Mouse (Mus musculus) stomach, postnatal 0 days (tissue): ENCODE measurements at regions not wholly inside any gene's neighbourhood (a gene's known extent, or its start where the extent isn't known, plus 50 kb on each side); places are given as distances from the start of the nearest gene placed in this dataset.

Experiments
- ATAC-seq: fragments of 200-750 bp; cut with Nextera tagmentation; 2 replicates; pipeline ENCODE4 v1.8.0; 2017; ENCODE audit not compliant: low FRiP score, low TSS enrichment
- DNase-seq: peaks from one replicate; pipeline ENCODE4 v3.0.0-alpha.2; 2016; ENCODE audit warnings: low spot score
- H3K27ac ChIP-seq: fragments of 300-500 bp; sonication (generic); replicated peaks from 2 replicates; pipeline ENCODE4 v1.5.1; 2014; ENCODE audit warnings: mild to moderate bottlenecking, control low read depth
- H3K27me3 ChIP-seq: fragments of 300-500 bp; sonication (generic); 2 replicates; pipeline ENCODE4 v1.6.1; 2014; ENCODE audit warnings: low read length; ENCODE audit not compliant: control insufficient read depth, insufficient read depth
- H3K36me3 ChIP-seq: fragments of 300-500 bp; sonication (generic); 2 replicates; pipeline ENCODE4 v1.6.1; 2014; ENCODE audit warnings: low read length, mixed read lengths; ENCODE audit not compliant: control insufficient read depth, insufficient read depth
- H3K4me1 ChIP-seq: fragments of 300-500 bp; sonication (generic); replicated peaks from 2 replicates; pipeline ENCODE4 v1.6.1; 2014; ENCODE audit warnings: antibody characterized with exemption; ENCODE audit not compliant: control insufficient read depth, insufficient read depth
- H3K4me2 ChIP-seq: fragments of 300-500 bp; sonication (generic); replicated peaks from 2 replicates; pipeline ENCODE4 v1.6.1; 2014; ENCODE audit warnings: low read depth, mild to moderate bottlenecking, control low read depth, moderate library complexity
- H3K4me3 ChIP-seq: fragments of 300-500 bp; sonication (generic); 2 replicates; pipeline ENCODE4 v1.5.1; 2014; ENCODE audit warnings: low read depth, low read length, control low read depth
- H3K9ac ChIP-seq: fragments of 300-500 bp; sonication (generic); 2 replicates; pipeline ENCODE4 v1.6.1; 2014; ENCODE audit warnings: mild to moderate bottlenecking, low read length, control low read depth, mixed read lengths
- H3K9me3 ChIP-seq: fragments of 300-500 bp; sonication (generic); 2 replicates; pipeline ENCODE4 v1.6.1; 2016; ENCODE audit warnings: low read length; ENCODE audit not compliant: control insufficient read depth
- CTCF ChIP-seq: IDR thresholded peaks from 2 replicates; pipeline ENCODE4 v1.5.1; 2016; ENCODE audit warnings: antibody characterized with exemption, low read depth, mild to moderate bottlenecking, moderate library complexity
- EP300 ChIP-seq: optimal IDR thresholded peaks from 2 replicates; pipeline ENCODE3; 2016; ENCODE audit warnings: antibody characterized with exemption
- WGBS: fragments of 180-500 bp; shearing (Covaris S2); extraction: QIAGEN DNeasy Blood & Tissue Kit; methylation state at CpG from one replicate; pipeline ENCODE4 v1.1.7; 2014; 5-methylcytosine and 5-hydroxymethylcytosine counted together

DNA sequence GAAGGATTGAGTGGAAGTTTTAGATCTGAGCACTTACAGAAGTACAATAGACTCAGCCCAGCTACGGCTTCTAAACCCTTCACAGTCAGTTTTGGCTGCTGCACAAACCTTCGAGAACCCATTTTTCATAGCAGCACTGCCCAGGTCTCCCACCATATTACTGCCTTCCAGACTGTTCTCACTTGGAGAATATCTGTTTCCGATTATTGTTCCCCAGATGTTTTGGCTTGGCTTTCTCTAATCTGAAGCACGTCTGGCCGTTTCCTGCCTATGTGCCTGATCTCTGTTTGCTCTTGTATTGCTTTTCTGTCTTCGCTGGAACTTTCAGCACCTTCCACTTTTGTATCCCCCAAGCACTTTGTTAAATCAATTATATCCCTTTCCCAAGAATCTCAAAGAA lies 368.0 kb downstream of the Mllt3 start:
- H3K27ac ChIP-seq = no peak overlapping the region
- H3K9me3 ChIP-seq = no peaks in the 10 kb centered on the region
- no peak overlapping the region for H3K4me3 ChIP-seq
- H3K4me1 ChIP-seq = no peaks in the 10 kb centered on the region
- no peaks in the 10 kb centered on the region for H3K27me3 ChIP-seq
- no peak overlapping the region for H3K9ac ChIP-seq
- WGBS = 58% methylated on average over 6 of the region's 6 CpGs
- H3K36me3 ChIP-seq = no peaks in the 10 kb centered on the region
- TF ChIP-seq CTCF (no peak), EP300 (no peak)
- ATAC-seq (no peak), DNase-seq (no peak)
- no peak overlapping the region for H3K4me2 ChIP-seq

DNA sequence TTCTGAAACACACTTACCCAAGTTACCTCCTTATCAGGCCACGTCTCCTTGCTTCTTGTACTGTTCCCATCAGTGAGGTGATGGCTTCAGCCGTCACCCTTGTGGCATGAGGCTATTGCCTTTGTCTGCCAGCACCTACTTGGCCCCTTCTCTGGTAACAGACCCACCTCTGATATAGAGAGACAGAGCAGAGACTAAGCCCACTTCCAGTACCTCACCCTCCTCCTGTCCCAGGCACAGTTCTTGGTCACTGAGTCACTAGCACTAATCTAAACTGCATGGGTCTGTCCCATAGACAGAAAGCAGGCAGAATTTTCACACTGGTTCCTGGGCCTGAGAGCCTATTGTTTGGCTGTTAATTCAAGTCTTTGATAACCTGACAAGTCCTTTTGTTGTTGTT lies 370.3 kb downstream of the Mllt3 start:
- 94% methylated on average over 2 of the region's 2 CpGs for WGBS
- Histone ChIP-seq H3K4me1 (no peaks in the 10 kb centered on the region; the same call in 1 of the 2 replicates), H3K9ac (no peak overlapping the region), H3K27me3 (no peaks in the 10 kb centered on the region), H3K9me3 (no peaks in the 10 kb centered on the region), H3K4me3 (no peak overlapping the region), H3K36me3 (no peaks in the 10 kb centered on the region), H3K27ac (no peak overlapping the region), H3K4me2 (no peak overlapping the region)
- DNase-seq (no peak), ATAC-seq (no peak)
- no peak for TF ChIP-seq CTCF

DNA sequence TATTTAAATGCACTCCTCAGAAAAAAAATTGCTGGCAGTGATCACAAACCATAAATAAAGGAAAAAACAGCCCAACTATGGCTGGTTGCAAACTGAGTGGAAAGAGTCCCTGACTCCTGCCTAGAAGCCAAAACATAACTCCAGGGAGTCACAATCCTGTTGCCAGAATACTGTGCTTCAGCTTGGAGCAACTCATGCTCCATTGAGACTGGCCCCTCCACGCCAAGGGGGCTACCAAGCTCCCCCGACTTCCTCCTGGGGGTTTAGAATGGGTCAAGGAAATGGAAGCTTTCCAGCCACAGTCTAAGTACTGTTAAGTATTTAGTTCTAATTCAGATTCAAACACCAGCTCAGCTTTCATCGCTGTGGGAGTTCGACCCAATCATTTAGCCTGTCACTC lies 374.8 kb downstream of the Mllt3 start:
- Histone ChIP-seq H3K9ac (no peak overlapping the region), H3K4me3 (no peak overlapping the region), H3K4me2 (no peak overlapping the region), H3K4me1 (no peaks in the 10 kb centered on the region; the same call in 1 of the 2 replicates), H3K9me3 (no peaks in the 10 kb centered on the region), H3K27me3 (no peaks in the 10 kb centered on the region), H3K27ac (no peak overlapping the region), H3K36me3 (no peaks in the 10 kb centered on the region)
- TF ChIP-seq CTCF (no peak), EP300 (no peak)
- ATAC-seq (no peak), DNase-seq (no peak)
- WGBS = 25% methylated on average over 4 of the region's 4 CpGs

DNA sequence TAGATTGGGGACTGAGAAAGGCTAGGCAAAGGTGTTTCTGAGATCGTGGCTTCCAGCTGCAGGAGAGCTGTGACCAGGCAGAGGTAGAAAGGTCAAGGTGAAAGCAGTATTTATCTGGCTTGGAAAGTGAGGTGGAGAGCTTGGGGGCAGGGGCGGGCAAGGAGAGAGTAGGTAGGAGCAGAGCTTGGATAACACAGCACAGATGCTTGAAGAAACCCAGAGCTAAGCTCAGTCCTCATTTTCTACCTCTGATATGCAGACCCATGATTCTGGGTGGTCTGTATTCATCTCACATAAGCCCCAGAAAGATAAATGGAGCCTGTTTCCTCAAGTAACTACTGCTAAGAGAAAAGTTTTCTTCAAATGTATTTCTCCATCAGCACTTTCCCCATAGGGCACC lies 375.3 kb downstream of the Mllt3 start:
- no peaks in the 10 kb centered on the region for H3K36me3 ChIP-seq
- H3K9me3 ChIP-seq = no peaks in the 10 kb centered on the region
- H3K27ac ChIP-seq = no peak overlapping the region
- H3K9ac ChIP-seq = no peak overlapping the region
- DNase-seq (no peak), ATAC-seq (no peak)
- no peak overlapping the region for H3K4me2 ChIP-seq
- H3K4me1 ChIP-seq = no peaks in the 10 kb centered on the region; the same call in 1 of the 2 replicates
- no peaks in the 10 kb centered on the region for H3K27me3 ChIP-seq
- H3K4me3 ChIP-seq = no peak overlapping the region
- WGBS = 21% methylated on average over 2 of the region's 2 CpGs
- TF ChIP-seq CTCF (no peak), EP300 (no peak)

DNA sequence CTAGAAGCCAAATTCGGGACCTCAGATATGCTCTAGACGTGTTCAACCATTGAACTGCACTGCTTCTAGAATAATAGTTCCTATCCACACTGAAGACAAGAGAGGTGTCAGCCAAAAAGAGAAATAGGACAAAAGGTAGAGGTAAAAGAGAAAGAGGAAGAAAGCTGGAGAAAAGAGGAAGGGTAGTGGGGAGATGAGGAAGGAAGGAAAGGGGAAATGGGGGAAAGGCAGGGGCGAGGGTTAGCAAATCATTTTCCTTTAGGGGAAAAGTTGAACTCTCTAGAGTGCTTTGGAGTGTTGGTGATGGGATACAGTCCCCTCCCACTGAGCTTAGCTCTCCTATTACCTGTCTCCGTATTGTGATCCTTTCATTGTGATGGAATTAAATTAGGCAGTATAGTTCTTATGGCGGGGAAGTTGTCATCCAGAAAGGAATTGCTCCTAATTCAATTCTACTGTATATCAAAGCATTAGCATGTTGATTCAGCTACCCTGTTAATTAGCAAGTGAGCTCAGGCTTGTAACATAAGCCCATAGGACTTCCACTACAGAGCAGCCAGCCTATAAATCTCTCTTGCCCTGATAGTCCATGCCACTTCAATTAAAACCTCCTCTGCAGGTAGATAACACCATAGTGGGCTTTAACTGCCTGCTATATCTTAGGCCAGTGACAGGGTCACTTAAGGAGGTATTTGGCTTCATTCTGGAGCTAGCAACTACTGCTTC lies 379.6 kb downstream of the Mllt3 start:
- H3K4me1 ChIP-seq = no peaks in the 10 kb centered on the region; the same call in 1 of the 2 replicates
- 82% methylated on average over 5 of the region's 5 CpGs for WGBS
- DNase-seq (no peak), ATAC-seq (no peak)
- H3K9me3 ChIP-seq = no peaks in the 10 kb centered on the region
- no peaks in the 10 kb centered on the region for H3K36me3 ChIP-seq
- no peak overlapping the region for H3K9ac ChIP-seq
- H3K27ac ChIP-seq = no peak overlapping the region
- H3K27me3 ChIP-seq = no peaks in the 10 kb centered on the region
- no peak for TF ChIP-seq CTCF
- TF ChIP-seq EP300 = no peak
- H3K4me2 ChIP-seq = no peak overlapping the region
- no peak overlapping the region for H3K4me3 ChIP-seq

DNA sequence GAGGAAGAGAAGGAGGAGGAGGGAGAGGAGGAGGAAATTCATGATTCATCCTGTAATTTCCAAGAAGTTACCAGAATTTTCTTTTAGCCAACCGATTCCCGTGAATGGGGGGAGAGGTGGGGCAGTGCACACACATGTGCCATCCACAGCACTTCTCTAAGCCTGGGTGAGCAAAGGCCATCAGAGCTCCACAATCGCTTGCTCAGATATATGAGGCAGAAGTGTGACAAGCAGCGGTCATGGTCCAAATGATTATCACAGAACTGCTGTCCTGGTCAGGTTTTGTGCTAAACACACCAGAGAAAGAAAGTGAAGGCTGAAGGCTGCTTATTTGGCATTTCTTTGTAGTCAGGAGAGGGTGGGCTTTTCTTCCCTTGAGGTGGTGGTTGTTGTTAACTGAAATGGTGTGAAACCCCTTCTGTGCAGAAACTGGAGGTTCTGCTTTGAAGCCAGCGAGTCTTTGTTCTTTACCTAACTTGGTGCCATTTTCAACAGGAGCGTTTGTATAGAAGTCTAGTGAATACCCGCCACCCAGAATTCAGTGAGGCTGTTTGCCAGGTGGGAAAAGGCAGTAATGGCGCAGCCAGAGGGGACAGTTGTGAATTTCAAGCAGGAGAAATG lies 380.7 kb downstream of the Mllt3 start:
- Histone ChIP-seq H3K4me3 (no peak overlapping the region), H3K9me3 (no peaks in the 10 kb centered on the region), H3K36me3 (no peaks in the 10 kb centered on the region), H3K4me1 (0 out of 2 replicates have a peak, but pooled peaks cover 2% of the 10 kb centered on the region), H3K27ac (no peak overlapping the region), H3K9ac (no peak overlapping the region), H3K4me2 (no peak overlapping the region), H3K27me3 (no peaks in the 10 kb centered on the region)
- 77% methylated on average over 8 of the region's 8 CpGs for WGBS
- no peak for TF ChIP-seq CTCF
- no peak for TF ChIP-seq EP300
- no peak for ATAC-seq
- no peak for DNase-seq
